Mouse (Mus musculus): Measurements from ENCODE around the gene Gm18336. TPM values are rescaled to one million over a fixed set of nuclear protein-coding genes. Genes with fewer than 3 reads are reported as not detected.
"Not testable (repeated sequence)": the region's sequence is repeated elsewhere in the genome, so short reads cannot be mapped to it uniquely, and the experiment has no call there.

Gene Gm18336
- not detected in 2 replicates for polyA plus RNA-seq (2016; fragmentation: Nextera tagmentation; extraction: Ambion mirVana)

DNA sequence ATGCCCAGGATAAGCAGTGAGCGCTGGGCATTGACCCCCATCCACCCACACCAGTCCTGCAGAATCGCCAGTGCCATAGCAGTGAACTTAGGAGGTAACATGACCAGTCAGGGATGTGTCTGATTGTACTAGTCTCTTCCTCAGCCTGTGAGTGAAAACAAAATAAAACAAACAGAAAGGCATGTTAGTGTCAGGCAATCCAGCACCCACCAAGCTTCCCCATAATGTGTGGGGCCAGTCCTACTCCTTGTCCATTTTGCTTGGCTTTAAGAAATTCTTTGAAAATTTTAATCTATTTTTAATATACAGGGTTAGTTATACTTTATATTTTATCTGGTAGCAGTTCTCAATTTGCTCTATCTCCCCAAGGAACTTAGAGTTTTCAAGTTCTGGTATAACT lies at the start of gene Gm18336:
Gene Gm18336 (minus strand): TSS at position 101 of the 400 bp plus-strand sequence.
- H3K36me3 ChIP-seq; H3K4me1 ChIP-seq; H3K4me3 ChIP-seq; DNase-seq (ENCODE audit: low spot score); H3K27ac ChIP-seq; H3K9me3 ChIP-seq (replicated peaks): not testable (repeated sequence)
- peaks cover 51% of the 10 kb centered on the region for H3K27me3 ChIP-seq (ENCODE audit: low read depth, poor library complexity, severe bottlenecking)
- WGBS: 71% methylated on average over 2 of the region's 2 CpGs

DNA sequence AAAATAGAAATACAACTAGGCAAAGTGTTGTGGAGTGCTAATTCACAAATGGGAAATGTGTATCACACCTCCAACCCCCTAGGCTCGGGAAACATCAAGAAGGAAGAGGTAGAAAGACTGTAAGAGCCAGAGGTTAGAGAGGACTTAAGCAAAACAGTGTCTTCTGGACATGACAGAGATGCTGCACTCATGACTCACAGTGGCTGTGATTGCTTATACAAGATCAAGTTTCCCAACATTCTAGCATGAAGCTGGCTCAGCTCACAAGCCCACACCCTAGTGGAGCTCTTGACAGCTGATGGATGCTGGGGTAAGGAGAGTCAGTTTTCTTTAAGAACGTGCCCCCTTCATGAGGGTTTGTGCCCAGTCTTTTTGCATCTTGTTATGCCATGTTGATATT lies 42.9 kb upstream of the Gm18336 start:
- no peak for DNase-seq (ENCODE audit: low spot score)
- H3K27me3 ChIP-seq (ENCODE audit: low read depth, poor library complexity, severe bottlenecking): peaks cover 77% of the 10 kb centered on the region
- H3K9me3 ChIP-seq (replicated peaks): no peaks in the 10 kb centered on the region
- WGBS: 71% methylated on average over 2 of the region's 2 CpGs
- H3K4me1 ChIP-seq: no peaks in the 10 kb centered on the region
- no peak overlapping the region for H3K27ac ChIP-seq
- peaks cover 37% of the 10 kb centered on the region for H3K36me3 ChIP-seq
- no peak overlapping the region for H3K4me3 ChIP-seq

DNA sequence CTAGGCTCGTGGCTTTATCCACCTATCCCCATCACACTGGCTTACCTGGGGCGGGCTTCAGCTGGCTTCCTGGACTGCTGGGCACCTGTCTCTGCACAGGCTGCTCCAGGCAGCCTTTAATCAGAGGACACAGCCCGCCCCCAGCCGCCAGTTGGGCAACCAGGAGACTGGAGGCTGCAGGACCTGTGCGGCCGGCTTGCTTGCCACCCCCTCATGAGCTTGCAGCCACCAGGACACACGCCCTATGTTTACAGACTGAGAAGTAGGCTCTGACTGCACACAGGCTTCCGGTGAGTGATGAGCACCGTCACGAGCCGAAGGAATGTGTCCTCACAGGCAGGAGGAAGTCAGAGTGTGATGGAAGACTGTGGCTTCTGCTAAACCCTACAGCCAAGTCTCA lies 36.7 kb upstream of the Gm18336 start, which contains the start of gene Trex2:
Gene Trex2 (minus strand): TSS at position 93 of the 400 bp plus-strand sequence.
- Histone ChIP-seq H3K4me1 (no peaks in the 10 kb centered on the region), H3K36me3 (peaks cover 20% of the 10 kb centered on the region), H3K4me3 (no peak within 1 kb of the TSS), H3K27ac (no peak within 1 kb of the TSS), H3K9me3 (replicated peaks) (no peaks in the 10 kb centered on the region), H3K27me3 (ENCODE audit: low read depth, poor library complexity, severe bottlenecking) (peaks cover 84% of the 10 kb centered on the region)
- no peak for DNase-seq (ENCODE audit: low spot score)
- 84% methylated on average over 11 of the region's 11 CpGs for WGBS

- no peak for DNase-seq (ENCODE audit: low spot score)
- Histone ChIP-seq H3K27me3 (ENCODE audit: low read depth, poor library complexity, severe bottlenecking) (peaks cover 68% of the 10 kb centered on the region), H3K4me1 (no peaks in the 10 kb centered on the region), H3K4me3 (no peak overlapping the region), H3K27ac (no peak overlapping the region), H3K9me3 (replicated peaks) (no peaks in the 10 kb centered on the region), H3K36me3 (peaks cover 14% of the 10 kb centered on the region)
- 76% methylated on average over 5 of the region's 5 CpGs for WGBS
These were observed 34.3 kb upstream of the Gm18336 start for GRCm38 (mm10) chrX:73432850-73433249.

GRCm38 (mm10) chrX:73430036-73430435 lies 31.5 kb upstream of the Gm18336 start:
- H3K4me3 ChIP-seq: no peak overlapping the region

DNA sequence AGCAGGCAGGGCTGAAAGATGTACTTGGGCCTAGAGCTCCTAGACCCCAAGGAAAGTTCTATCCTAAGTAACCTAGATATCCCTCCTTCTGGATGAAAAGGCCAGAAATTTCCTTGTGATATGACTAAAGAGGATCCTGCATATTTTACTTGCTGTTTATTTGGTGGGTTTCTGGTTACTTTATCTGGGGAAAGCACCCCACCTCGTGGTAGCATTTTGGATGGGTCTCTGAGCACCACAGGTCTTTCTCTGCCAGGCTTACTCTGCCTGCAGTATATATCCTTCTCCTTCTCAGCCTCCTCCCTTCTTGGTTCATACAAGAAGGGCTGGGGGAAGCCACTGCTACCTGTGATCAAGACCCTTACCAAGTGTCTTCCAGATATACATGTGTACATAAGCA lies 14.2 kb upstream of the Gm18336 start:
- Histone ChIP-seq H3K4me3 (no peak overlapping the region), H3K9me3 (replicated peaks) (no peaks in the 10 kb centered on the region), H3K4me1 (peaks cover 3% of the 10 kb centered on the region), H3K27ac (no peak overlapping the region), H3K27me3 (ENCODE audit: low read depth, poor library complexity, severe bottlenecking) (peaks cover 73% of the 10 kb centered on the region), H3K36me3 (no peaks in the 10 kb centered on the region)
- 36% methylated on average over 1 of the region's 1 CpGs for WGBS
- DNase-seq (ENCODE audit: low spot score): no peak

More at GRCm38 (mm10) chrX:73430036-73430435, 31.5 kb upstream of the Gm18336 start:
- no peaks in the 10 kb centered on the region for H3K36me3 ChIP-seq
- H3K27me3 ChIP-seq (ENCODE audit: low read depth, poor library complexity, severe bottlenecking): peaks cover 65% of the 10 kb centered on the region
- 75% methylated on average over 2 of the region's 2 CpGs for WGBS
- no peaks in the 10 kb centered on the region for H3K9me3 ChIP-seq (replicated peaks)
- H3K27ac ChIP-seq: no peak overlapping the region
- DNase-seq (ENCODE audit: low spot score): no peak
- H3K4me1 ChIP-seq: no peaks in the 10 kb centered on the region

DNA sequence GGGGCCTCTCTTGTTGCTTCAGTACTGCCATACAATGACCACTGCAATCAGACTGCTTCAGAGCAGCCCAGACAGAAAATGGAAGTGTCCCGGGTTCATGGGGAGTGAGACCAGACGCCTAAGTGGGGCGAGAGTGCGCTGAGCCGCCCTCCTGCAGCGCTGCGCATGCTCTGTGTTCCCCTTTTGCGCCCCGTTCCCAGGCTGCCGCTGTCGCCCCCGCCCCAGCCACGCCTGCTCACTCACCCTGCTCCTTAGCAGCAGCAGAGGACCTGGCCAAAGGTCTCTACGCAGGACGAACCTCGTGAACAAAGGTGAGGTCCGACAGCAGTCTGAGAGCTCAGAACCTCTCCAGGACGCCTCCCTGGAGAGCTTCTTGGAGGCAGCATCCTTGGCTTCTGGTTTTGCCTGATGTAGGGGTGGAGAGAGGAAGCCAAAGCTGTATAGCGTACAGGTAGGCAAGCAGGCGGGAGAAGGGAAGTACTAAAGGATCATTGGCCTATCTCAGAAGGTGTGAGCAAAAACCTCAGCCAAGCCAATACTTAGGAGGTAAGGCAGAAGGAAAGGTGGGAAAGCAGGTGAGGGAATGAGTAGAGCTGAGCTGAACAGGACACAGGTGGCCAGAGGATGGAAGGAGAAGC lies 12.5 kb upstream of the Gm18336 start, which contains the start of gene Zfp92:
Gene Zfp92 (plus strand): TSS at position 217 of the 638 bp plus-strand sequence.
- no peaks in the 10 kb centered on the region for H3K36me3 ChIP-seq
- 7% methylated on average over 19 of the region's 20 CpGs for WGBS

GRCm38 (mm10) chrX:73401616-73402015 lies 3.1 kb upstream of the Gm18336 start:
- peaks cover 34% of the 10 kb centered on the region for H3K27me3 ChIP-seq (ENCODE audit: low read depth, poor library complexity, severe bottlenecking)
- no peak overlapping the region for H3K4me3 ChIP-seq
- DNase-seq (ENCODE audit: low spot score): no peak
- H3K4me1 ChIP-seq: no peaks in the 10 kb centered on the region
- 95% methylated on average over 12 of the region's 12 CpGs for WGBS
- no peaks in the 10 kb centered on the region for H3K36me3 ChIP-seq
- no peaks in the 10 kb centered on the region for H3K9me3 ChIP-seq (replicated peaks)
- no peak overlapping the region for H3K27ac ChIP-seq

More for the DNA sequence above, 12.5 kb upstream of the Gm18336 start, which contains the start of gene Zfp92:
- H3K9me3 ChIP-seq (replicated peaks): no peaks in the 10 kb centered on the region
- H3K4me1 ChIP-seq: peaks cover 3% of the 10 kb centered on the region
- DNase-seq (ENCODE audit: low spot score): no peak
- H3K27me3 ChIP-seq (ENCODE audit: low read depth, poor library complexity, severe bottlenecking): peaks cover 69% of the 10 kb centered on the region
- H3K4me3 ChIP-seq: peak within 1 kb of the TSS; percentile 42
- no peak within 1 kb of the TSS for H3K27ac ChIP-seq

DNA sequence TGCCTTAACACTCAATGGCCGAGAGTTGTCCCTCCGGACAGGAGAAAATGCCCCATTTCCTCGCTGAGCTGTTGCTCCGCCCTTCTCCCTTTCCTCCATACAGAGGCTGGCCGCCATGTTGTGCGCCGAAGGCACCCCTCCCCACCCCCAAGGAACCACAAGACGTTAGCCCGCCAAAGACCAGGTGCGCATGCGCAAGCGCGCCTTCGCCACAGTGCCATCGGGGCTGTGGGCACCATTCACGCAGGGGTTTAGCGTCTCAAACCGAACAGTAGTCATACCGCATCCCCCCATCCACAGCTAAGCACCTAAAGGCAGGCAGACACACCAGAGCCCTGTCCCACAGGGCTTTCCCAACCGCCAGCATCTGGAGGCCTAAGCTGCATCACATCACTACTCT lies 2.4 kb upstream of the Gm18336 start:
- no peaks in the 10 kb centered on the region for H3K36me3 ChIP-seq
- H3K9me3 ChIP-seq (replicated peaks): no peaks in the 10 kb centered on the region
- no peaks in the 10 kb centered on the region for H3K4me1 ChIP-seq
- H3K27ac ChIP-seq: no peak overlapping the region
- no peak for DNase-seq (ENCODE audit: low spot score)
- H3K4me3 ChIP-seq: no peak overlapping the region
- H3K27me3 ChIP-seq (ENCODE audit: low read depth, poor library complexity, severe bottlenecking): peaks cover 35% of the 10 kb centered on the region
- WGBS: 91% methylated on average over 20 of the region's 20 CpGs

DNA sequence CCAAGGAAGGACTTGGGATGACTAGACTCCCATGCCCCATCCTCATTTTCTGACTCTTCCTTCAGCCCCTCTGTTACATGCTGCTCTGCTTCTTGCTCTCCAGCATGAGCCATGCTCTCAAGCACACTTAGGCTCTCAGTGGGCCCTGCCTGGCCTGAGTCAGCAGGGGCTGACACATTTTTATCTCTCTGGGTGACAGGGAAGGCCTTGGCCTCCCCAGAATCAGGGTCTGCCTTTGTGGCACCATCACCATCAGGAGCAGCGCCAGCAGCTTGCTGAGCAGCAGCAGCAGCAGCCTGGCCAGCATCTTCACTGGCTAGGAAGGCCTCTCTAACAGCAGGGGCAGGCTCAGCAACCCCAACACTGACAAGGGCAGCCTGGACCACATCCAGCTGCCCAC lies 2.1 kb downstream of the Gm18336 start:
- DNase-seq (ENCODE audit: low spot score): no peak
- 100% methylated on average over 1 of the region's 1 CpGs for WGBS
- no peak overlapping the region for H3K27ac ChIP-seq
- H3K4me3 ChIP-seq: no peak overlapping the region
- no peaks in the 10 kb centered on the region for H3K36me3 ChIP-seq
- no peaks in the 10 kb centered on the region for H3K4me1 ChIP-seq
- no peaks in the 10 kb centered on the region for H3K9me3 ChIP-seq (replicated peaks)
- H3K27me3 ChIP-seq (ENCODE audit: low read depth, poor library complexity, severe bottlenecking): peaks cover 68% of the 10 kb centered on the region

DNA sequence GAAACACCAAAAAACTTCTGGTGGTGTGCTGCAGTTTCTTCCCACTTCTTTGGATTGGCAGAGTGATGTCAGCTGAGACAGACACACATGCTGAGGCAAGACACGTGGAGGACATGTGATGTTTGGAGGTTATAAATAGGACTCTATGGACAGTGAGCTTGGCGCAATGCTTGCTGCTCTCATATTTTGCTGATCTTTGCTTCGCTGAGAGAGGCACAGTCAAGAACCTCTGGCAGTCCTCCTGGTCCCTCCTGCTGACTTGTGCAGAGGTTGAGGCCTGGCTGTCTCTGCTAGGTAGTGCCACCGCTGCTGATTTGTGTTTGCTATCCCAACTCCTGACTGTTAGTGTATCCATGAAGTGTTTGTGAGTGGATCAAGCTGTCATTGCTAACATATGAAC lies 7.1 kb downstream of the Gm18336 start:
- no peak for DNase-seq (ENCODE audit: low spot score)
- Histone ChIP-seq H3K27me3 (ENCODE audit: low read depth, poor library complexity, severe bottlenecking) (peaks cover 65% of the 10 kb centered on the region), H3K36me3 (no peaks in the 10 kb centered on the region), H3K27ac (no peak overlapping the region), H3K4me1 (no peaks in the 10 kb centered on the region), H3K4me3 (no peak overlapping the region), H3K9me3 (replicated peaks) (no peaks in the 10 kb centered on the region)
- WGBS: 88% methylated on average over 4 of the region's 4 CpGs

DNA sequence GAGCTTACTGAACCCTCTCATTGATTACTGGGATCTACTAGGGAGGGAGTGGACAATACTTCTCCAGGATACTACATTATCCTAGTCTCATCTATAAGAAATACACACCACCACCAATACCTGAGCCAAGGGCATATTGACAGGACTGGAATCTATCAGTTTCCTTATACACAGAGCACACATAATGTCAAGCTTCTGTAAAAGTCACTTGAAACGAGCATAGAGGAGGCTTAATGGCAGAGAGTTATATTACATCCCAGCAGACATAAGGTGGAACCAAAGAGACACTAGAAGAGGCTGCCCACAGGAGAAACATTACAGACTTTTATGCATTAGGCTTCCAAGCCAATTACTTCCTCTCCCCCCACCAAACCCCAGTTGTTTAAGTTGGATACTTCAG lies 13.6 kb downstream of the Gm18336 start:
- H3K4me1 ChIP-seq: no peaks in the 10 kb centered on the region
- H3K36me3 ChIP-seq: no peaks in the 10 kb centered on the region
- H3K4me3 ChIP-seq: no peak overlapping the region
- no peak for DNase-seq (ENCODE audit: low spot score)
- WGBS: 42% methylated on average over 1 of the region's 1 CpGs
- H3K27ac ChIP-seq: no peak overlapping the region
- peaks cover 61% of the 10 kb centered on the region for H3K27me3 ChIP-seq (ENCODE audit: low read depth, poor library complexity, severe bottlenecking)
- H3K9me3 ChIP-seq (replicated peaks): no peaks in the 10 kb centered on the region

- Histone ChIP-seq H3K4me3 (no peak overlapping the region), H3K9me3 (replicated peaks) (no peaks in the 10 kb centered on the region), H3K27me3 (ENCODE audit: low read depth, poor library complexity, severe bottlenecking) (peaks cover 66% of the 10 kb centered on the region), H3K27ac (no peak overlapping the region), H3K36me3 (no peaks in the 10 kb centered on the region), H3K4me1 (no peaks in the 10 kb centered on the region)
- 86% methylated on average over 6 of the region's 6 CpGs for WGBS
- no peak for DNase-seq (ENCODE audit: low spot score)
These were observed 14.1 kb downstream of the Gm18336 start for GRCm38 (mm10) chrX:73384419-73384818.

GRCm38 (mm10) chrX:73363291-73363690 lies 35.2 kb downstream of the Gm18336 start:
- Histone ChIP-seq H3K27ac (no peak overlapping the region), H3K9me3 (replicated peaks) (no peaks in the 10 kb centered on the region), H3K4me1 (no peaks in the 10 kb centered on the region), H3K27me3 (ENCODE audit: low read depth, poor library complexity, severe bottlenecking) (peaks cover 46% of the 10 kb centered on the region), H3K4me3 (no peak overlapping the region), H3K36me3 (peaks cover 16% of the 10 kb centered on the region)
- DNase-seq (ENCODE audit: low spot score): no peak
